Mouse (Mus musculus): ENCODE data around the gene Tex2. TPM values are rescaled to one million over a fixed set of nuclear protein-coding genes. Genes with fewer than 3 reads are reported as not detected.
A peak's percentile ranks its signal among the peaks of the same experiment; 100 is the strongest.

Tex2 gene
- total RNA-seq, 1 experiment from 2014 or later = 44.8 TPM

- DNase-seq = no peak
These were observed 70.2 kb downstream of the Tex2 start for GRCm38 (mm10) chr11:106543006-106543405.

GRCm38 (mm10) chr11:106542385-106542784 lies 70.8 kb downstream of the Tex2 start:
- no peak for DNase-seq

GRCm38 (mm10) chr11:106540506-106541268 lies 72.5 kb downstream of the Tex2 start:
- DNase-seq = no peak

GRCm38 (mm10) chr11:106536253-106536912 lies 76.8 kb downstream of the Tex2 start:
- no peak for DNase-seq

GRCm38 (mm10) chr11:106535660-106536252 lies 77.5 kb downstream of the Tex2 start:
- no peak for DNase-seq

GRCm38 (mm10) chr11:106532248-106532790 lies 80.9 kb downstream of the Tex2 start:
- no peak for DNase-seq

GRCm38 (mm10) chr11:106529786-106530185 lies 83.4 kb downstream of the Tex2 start:
- DNase-seq = no peak

GRCm38 (mm10) chr11:106529113-106529512 lies 84.1 kb downstream of the Tex2 start:
- no peak for DNase-seq

- no peak for DNase-seq
These were observed 85.3 kb downstream of the Tex2 start for GRCm38 (mm10) chr11:106527926-106528325.

- DNase-seq = no peak
These were observed 85.9 kb downstream of the Tex2 start for GRCm38 (mm10) chr11:106527147-106527821.

- DNase-seq = no peak
These were observed 90.7 kb downstream of the Tex2 start for GRCm38 (mm10) chr11:106522538-106522937.

GRCm38 (mm10) chr11:106521612-106522011 lies 91.6 kb downstream of the Tex2 start:
- no peak for DNase-seq

GRCm38 (mm10) chr11:106520404-106520803 lies 92.8 kb downstream of the Tex2 start:
- DNase-seq = no peak

- no peak for DNase-seq
These were observed 93.7 kb downstream of the Tex2 start for GRCm38 (mm10) chr11:106519519-106519918.

GRCm38 (mm10) chr11:106518391-106518790 lies 94.8 kb downstream of the Tex2 start:
- DNase-seq = no peak

- DNase-seq = no peak
These were observed 98.0 kb downstream of the Tex2 start for GRCm38 (mm10) chr11:106515079-106515745.

GRCm38 (mm10) chr11:106514446-106514845 lies 98.8 kb downstream of the Tex2 start:
- DNase-seq = peak; percentile 37

- peak; percentile 76 for DNase-seq
These were observed 100.1 kb downstream of the Tex2 start for GRCm38 (mm10) chr11:106513166-106513565.

GRCm38 (mm10) chr11:106512006-106512390 lies 101.2 kb downstream of the Tex2 start:
- no peak for DNase-seq

- peak; percentile 69 for DNase-seq
These were observed 101.8 kb downstream of the Tex2 start for GRCm38 (mm10) chr11:106511236-106512005.

- no peak for DNase-seq
These were observed 105.6 kb downstream of the Tex2 start for GRCm38 (mm10) chr11:106507638-106508037.

All from adrenal gland, postnatal 14 days (tissue).